Mouse (Mus musculus): ENCODE data around the gene Stox2. TPM values are rescaled to one million over a fixed set of nuclear protein-coding genes. Genes with fewer than 3 reads are reported as not detected.

The Stox2 gene
- polyA plus RNA-seq, 1 experiment from 2014 or later: 16.4 TPM

Other genes starting within 250 kb of the Stox2 start
- 19.2 and 37.5 TPM in 2 replicates for gene Trappc11, start 87.1 kb upstream of the Stox2 start, polyA plus RNA-seq (2014; fragmentation: Nextera tagmentation; extraction: Ambion mirVana)
- gene Rwdd4a, start 87.3 kb upstream of the Stox2 start, polyA plus RNA-seq (2014; fragmentation: Nextera tagmentation; extraction: Ambion mirVana): 31.9 and 45.4 TPM in 2 replicates
- 15.0 and 22.4 TPM in 2 replicates for gene Ing2, start 229.2 kb upstream of the Stox2 start, polyA plus RNA-seq (2014; fragmentation: Nextera tagmentation; extraction: Ambion mirVana)

Measured in kidney, embryonic 14.5 days (tissue).